Mouse (Mus musculus): ENCODE measurements around the gene Gas7. TPM values are rescaled to one million over a fixed set of nuclear protein-coding genes. Genes with fewer than 3 reads are reported as not detected.

Gene Gas7
- polyA plus RNA-seq, 1 experiment from 2014 or later, result 3.3 TPM

GRCm38 (mm10) chr11:67712976-67713375, 257.7 kb downstream of the Gas7 start:
- Histone ChIP-seq H3K4me1 (ENCODE audit: control insufficient read depth, insufficient read depth, low read length) (no peaks in the 10 kb centered on the region), H3K27me3 (ENCODE audit: control insufficient read depth, insufficient read depth, low read length) (no peaks in the 10 kb centered on the region), H3K9ac (replicated peaks; ENCODE audit: low read length) (no peak overlapping the region), H3K9me3 (replicated peaks; ENCODE audit: control insufficient read depth, low read length) (no peaks in the 10 kb centered on the region), H3K4me3 (ENCODE audit: low read depth, low read length) (no peak overlapping the region), H3K27ac (replicated peaks; ENCODE audit: low read depth, low read length) (no peak overlapping the region), H3K36me3 (replicated peaks; ENCODE audit: control insufficient read depth, insufficient read depth, low read depth, low read length) (no peaks in the 10 kb centered on the region), H3K4me2 (ENCODE audit: low read depth, low read length) (no peak overlapping the region)
- DNase-seq (ENCODE audit: low spot score), result no peak
- 85% methylated on average over 4 of the region's 4 CpGs for WGBS
- no peak for ATAC-seq (replicated peaks; ENCODE audit: insufficient number of reproducible peaks, low FRiP score, low TSS enrichment, low read depth)

GRCm38 (mm10) chr11:67715382-67715781, 260.1 kb downstream of the Gas7 start:
- ATAC-seq (replicated peaks; ENCODE audit: insufficient number of reproducible peaks, low FRiP score, low TSS enrichment, low read depth), result no peak

GRCm38 (mm10) chr11:67721485-67721884, 266.2 kb downstream of the Gas7 start:
- no peak overlapping the region for H3K4me3 ChIP-seq (ENCODE audit: low read depth, low read length)
- no peak overlapping the region for H3K4me2 ChIP-seq (ENCODE audit: low read depth, low read length)
- H3K9me3 ChIP-seq (replicated peaks; ENCODE audit: control insufficient read depth, low read length), result no peaks in the 10 kb centered on the region
- H3K36me3 ChIP-seq (replicated peaks; ENCODE audit: control insufficient read depth, insufficient read depth, low read depth, low read length), result no peaks in the 10 kb centered on the region
- no peak overlapping the region for H3K9ac ChIP-seq (replicated peaks; ENCODE audit: low read length)
- no peak for DNase-seq (ENCODE audit: low spot score)
- no peak overlapping the region for H3K27ac ChIP-seq (replicated peaks; ENCODE audit: low read depth, low read length)
- no peaks in the 10 kb centered on the region for H3K27me3 ChIP-seq (ENCODE audit: control insufficient read depth, insufficient read depth, low read length)
- 93% methylated on average over 5 of the region's 5 CpGs for WGBS
- ATAC-seq (replicated peaks; ENCODE audit: insufficient number of reproducible peaks, low FRiP score, low TSS enrichment, low read depth), result no peak
- no peaks in the 10 kb centered on the region for H3K4me1 ChIP-seq (ENCODE audit: control insufficient read depth, insufficient read depth, low read length)

More at GRCm38 (mm10) chr11:67715382-67715781, 260.1 kb downstream of the Gas7 start:
- WGBS, result 82% methylated on average over 4 of the region's 4 CpGs
- no peak overlapping the region for H3K27ac ChIP-seq (replicated peaks; ENCODE audit: low read depth, low read length)
- H3K4me3 ChIP-seq (ENCODE audit: low read depth, low read length), result no peak overlapping the region
- no peaks in the 10 kb centered on the region for H3K27me3 ChIP-seq (ENCODE audit: control insufficient read depth, insufficient read depth, low read length)
- no peaks in the 10 kb centered on the region for H3K4me1 ChIP-seq (ENCODE audit: control insufficient read depth, insufficient read depth, low read length)
- no peak overlapping the region for H3K4me2 ChIP-seq (ENCODE audit: low read depth, low read length)
- no peak for DNase-seq (ENCODE audit: low spot score)
- no peak overlapping the region for H3K9ac ChIP-seq (replicated peaks; ENCODE audit: low read length)
- no peaks in the 10 kb centered on the region for H3K36me3 ChIP-seq (replicated peaks; ENCODE audit: control insufficient read depth, insufficient read depth, low read depth, low read length)
- H3K9me3 ChIP-seq (replicated peaks; ENCODE audit: control insufficient read depth, low read length), result no peaks in the 10 kb centered on the region

- Histone ChIP-seq H3K4me2 (ENCODE audit: low read depth, low read length) (no peak overlapping the region), H3K4me3 (ENCODE audit: low read depth, low read length) (no peak overlapping the region), H3K4me1 (ENCODE audit: control insufficient read depth, insufficient read depth, low read length) (no peaks in the 10 kb centered on the region), H3K9me3 (replicated peaks; ENCODE audit: control insufficient read depth, low read length) (no peaks in the 10 kb centered on the region), H3K9ac (replicated peaks; ENCODE audit: low read length) (no peak overlapping the region), H3K36me3 (replicated peaks; ENCODE audit: control insufficient read depth, insufficient read depth, low read depth, low read length) (no peaks in the 10 kb centered on the region), H3K27ac (replicated peaks; ENCODE audit: low read depth, low read length) (no peak overlapping the region), H3K27me3 (ENCODE audit: control insufficient read depth, insufficient read depth, low read length) (no peaks in the 10 kb centered on the region)
- ATAC-seq (replicated peaks; ENCODE audit: insufficient number of reproducible peaks, low FRiP score, low TSS enrichment, low read depth) (no peak), DNase-seq (ENCODE audit: low spot score) (no peak)
- WGBS, result 47% methylated on average over 7 of the region's 7 CpGs
Measured at GRCm38 (mm10) chr11:67722399-67723156, 267.3 kb downstream of the Gas7 start.

GRCm38 (mm10) chr11:67723231-67724013, 268.2 kb downstream of the Gas7 start:
- Histone ChIP-seq H3K27ac (replicated peaks; ENCODE audit: low read depth, low read length) (no peak overlapping the region), H3K27me3 (ENCODE audit: control insufficient read depth, insufficient read depth, low read length) (no peaks in the 10 kb centered on the region), H3K36me3 (replicated peaks; ENCODE audit: control insufficient read depth, insufficient read depth, low read depth, low read length) (no peaks in the 10 kb centered on the region), H3K4me2 (ENCODE audit: low read depth, low read length) (no peak overlapping the region), H3K9me3 (replicated peaks; ENCODE audit: control insufficient read depth, low read length) (no peaks in the 10 kb centered on the region), H3K9ac (replicated peaks; ENCODE audit: low read length) (no peak overlapping the region), H3K4me3 (ENCODE audit: low read depth, low read length) (no peak overlapping the region), H3K4me1 (ENCODE audit: control insufficient read depth, insufficient read depth, low read length) (no peaks in the 10 kb centered on the region)
- 67% methylated on average over 8 of the region's 8 CpGs for WGBS
- ATAC-seq (replicated peaks; ENCODE audit: insufficient number of reproducible peaks, low FRiP score, low TSS enrichment, low read depth) (no peak), DNase-seq (ENCODE audit: low spot score) (no peak)

- WGBS, result 77% methylated on average over 6 of the region's 6 CpGs
- no peak for ATAC-seq (replicated peaks; ENCODE audit: insufficient number of reproducible peaks, low FRiP score, low TSS enrichment, low read depth)
Measured at GRCm38 (mm10) chr11:67727095-67727494, 271.9 kb downstream of the Gas7 start.

GRCm38 (mm10) chr11:67728726-67729125, 273.5 kb downstream of the Gas7 start:
- ATAC-seq (replicated peaks; ENCODE audit: insufficient number of reproducible peaks, low FRiP score, low TSS enrichment, low read depth) (no peak), DNase-seq (ENCODE audit: low spot score) (no peak)
- Histone ChIP-seq H3K27ac (replicated peaks; ENCODE audit: low read depth, low read length) (no peak overlapping the region), H3K27me3 (ENCODE audit: control insufficient read depth, insufficient read depth, low read length) (no peaks in the 10 kb centered on the region), H3K9ac (replicated peaks; ENCODE audit: low read length) (no peak overlapping the region), H3K4me3 (ENCODE audit: low read depth, low read length) (no peak overlapping the region), H3K4me2 (ENCODE audit: low read depth, low read length) (no peak overlapping the region), H3K9me3 (replicated peaks; ENCODE audit: control insufficient read depth, low read length) (no peaks in the 10 kb centered on the region), H3K36me3 (replicated peaks; ENCODE audit: control insufficient read depth, insufficient read depth, low read depth, low read length) (no peaks in the 10 kb centered on the region), H3K4me1 (ENCODE audit: control insufficient read depth, insufficient read depth, low read length) (no peaks in the 10 kb centered on the region)

More at GRCm38 (mm10) chr11:67727095-67727494, 271.9 kb downstream of the Gas7 start:
- DNase-seq (ENCODE audit: low spot score), result no peak
- Histone ChIP-seq H3K27ac (replicated peaks; ENCODE audit: low read depth, low read length) (no peak overlapping the region), H3K4me3 (ENCODE audit: low read depth, low read length) (no peak overlapping the region), H3K4me1 (ENCODE audit: control insufficient read depth, insufficient read depth, low read length) (no peaks in the 10 kb centered on the region), H3K9me3 (replicated peaks; ENCODE audit: control insufficient read depth, low read length) (no peaks in the 10 kb centered on the region), H3K27me3 (ENCODE audit: control insufficient read depth, insufficient read depth, low read length) (no peaks in the 10 kb centered on the region), H3K9ac (replicated peaks; ENCODE audit: low read length) (no peak overlapping the region), H3K36me3 (replicated peaks; ENCODE audit: control insufficient read depth, insufficient read depth, low read depth, low read length) (no peaks in the 10 kb centered on the region), H3K4me2 (ENCODE audit: low read depth, low read length) (no peak overlapping the region)

GRCm38 (mm10) chr11:67731056-67731455, 275.8 kb downstream of the Gas7 start:
- no peak for ATAC-seq (replicated peaks; ENCODE audit: insufficient number of reproducible peaks, low FRiP score, low TSS enrichment, low read depth)

More at GRCm38 (mm10) chr11:67731056-67731455, 275.8 kb downstream of the Gas7 start:
- no peaks in the 10 kb centered on the region for H3K4me1 ChIP-seq (ENCODE audit: control insufficient read depth, insufficient read depth, low read length)
- no peaks in the 10 kb centered on the region for H3K27me3 ChIP-seq (ENCODE audit: control insufficient read depth, insufficient read depth, low read length)
- H3K36me3 ChIP-seq (replicated peaks; ENCODE audit: control insufficient read depth, insufficient read depth, low read depth, low read length), result no peaks in the 10 kb centered on the region
- H3K27ac ChIP-seq (replicated peaks; ENCODE audit: low read depth, low read length), result no peak overlapping the region
- DNase-seq (ENCODE audit: low spot score), result no peak
- no peaks in the 10 kb centered on the region for H3K9me3 ChIP-seq (replicated peaks; ENCODE audit: control insufficient read depth, low read length)
- no peak overlapping the region for H3K4me2 ChIP-seq (ENCODE audit: low read depth, low read length)
- 83% methylated on average over 2 of the region's 2 CpGs for WGBS
- H3K4me3 ChIP-seq (ENCODE audit: low read depth, low read length), result no peak overlapping the region
- H3K9ac ChIP-seq (replicated peaks; ENCODE audit: low read length), result no peak overlapping the region

All from embryonic facial prominence, embryonic 11.5 days (tissue).